Mouse (Mus musculus) liver, embryonic 15.5 days (tissue): ENCODE results near the gene Tmem251. TPM values are rescaled to one million over a fixed set of nuclear protein-coding genes. Genes with fewer than 3 reads are reported as not detected.

ENCODE experiments used
- ATAC-seq: fragments of 200-750 bp; cut with Nextera tagmentation; 2 replicates; pipeline ENCODE4 v1.8.0; 2017; ENCODE audit warnings: moderate number of reproducible peaks, mild to moderate bottlenecking, moderate library complexity; ENCODE audit not compliant: insufficient read depth
- H3K27ac ChIP-seq: fragments of 300-500 bp; sonication (generic); replicated peaks from 2 replicates; pipeline ENCODE4 v1.5.1; 2015; ENCODE audit warnings: mild to moderate bottlenecking, inconsistent platforms
- H3K27me3 ChIP-seq: fragments of 300-500 bp; sonication (generic); 2 replicates; pipeline ENCODE4 v1.6.1; 2015; ENCODE audit warnings: mild to moderate bottlenecking, inconsistent platforms
- H3K36me3 ChIP-seq: fragments of 300-500 bp; sonication (generic); replicated peaks from 2 replicates; pipeline ENCODE4 v1.6.1; 2015; ENCODE audit warnings: moderate library complexity, mild to moderate bottlenecking, inconsistent platforms
- H3K4me1 ChIP-seq: fragments of 300-500 bp; sonication (generic); replicated peaks from 2 replicates; pipeline ENCODE4 v1.6.1; 2015; ENCODE audit warnings: inconsistent platforms
- H3K4me2 ChIP-seq: fragments of 300-500 bp; sonication (generic); 2 replicates; pipeline ENCODE4 v1.6.1; 2015; ENCODE audit warnings: moderate library complexity, mild to moderate bottlenecking, inconsistent platforms
- H3K4me3 ChIP-seq: fragments of 300-500 bp; sonication (generic); replicated peaks from 2 replicates; pipeline ENCODE4 v1.5.1; 2015; ENCODE audit warnings: mild to moderate bottlenecking, inconsistent platforms
- H3K9ac ChIP-seq: fragments of 300-500 bp; sonication (generic); 2 replicates; pipeline ENCODE4 v1.6.1; 2015; ENCODE audit warnings: moderate library complexity, mild to moderate bottlenecking, inconsistent platforms
- H3K9me3 ChIP-seq: fragments of 300-500 bp; sonication (generic); replicated peaks from 2 replicates; pipeline ENCODE4 v1.6.1; 2016; ENCODE audit warnings: inconsistent platforms
- WGBS: fragments of 180-500 bp; shearing (Covaris S2); methylation state at CpG from one replicate; pipeline ENCODE4 v1.1.7; 2015; ENCODE audit warnings: mixed read lengths; ENCODE audit not compliant: insufficient replicate concordance; 5-methylcytosine and 5-hydroxymethylcytosine counted together
- polyA plus RNA-seq: library from polyadenylated mRNA; unstranded; fragments of >200 nt; fragmentation: Nextera tagmentation; extraction: Ambion mirVana; gene quantifications from 2 replicates; pipeline ENCODE4 v1.2.1, GENCODE M21; 2015

Tmem251 gene
- polyA plus RNA-seq, 1 experiment from 2014 or later = 5.7 TPM

GRCm38 (mm10) chr12:102713153-102713865 is 30.3 kb upstream of the Tmem251 start:
- ATAC-seq = 0 out of 2 replicates have a peak, but pooled peaks have one; percentile 22
- Histone ChIP-seq H3K4me3 (no peak overlapping the region), H3K36me3 (no peaks in the 10 kb centered on the region), H3K4me2 (peak overlapping the region; percentile 7; the same call in 1 of the 2 replicates), H3K9me3 (no peaks in the 10 kb centered on the region), H3K27me3 (0 out of 2 replicates have a peak, but pooled peaks cover under 1% of the 10 kb centered on the region), H3K27ac (0 out of 2 replicates have a peak overlapping the region, but pooled peaks have one; percentile 14), H3K9ac (no peak overlapping the region), H3K4me1 (no peaks in the 10 kb centered on the region)
- 42% methylated on average over 20 of the region's 20 CpGs for WGBS

GRCm38 (mm10) chr12:102714116-102714515 is 29.4 kb upstream of the Tmem251 start:
- Histone ChIP-seq H3K4me2 (no peak overlapping the region), H3K9ac (no peak overlapping the region), H3K27ac (no peak overlapping the region), H3K4me3 (no peak overlapping the region), H3K9me3 (no peaks in the 10 kb centered on the region), H3K27me3 (no peaks in the 10 kb centered on the region), H3K36me3 (no peaks in the 10 kb centered on the region), H3K4me1 (no peaks in the 10 kb centered on the region)
- no peak for ATAC-seq
- 60% methylated on average over 2 of the region's 2 CpGs for WGBS

GRCm38 (mm10) chr12:102714654-102715395 is 28.7 kb upstream of the Tmem251 start:
- Histone ChIP-seq H3K9ac (no peak overlapping the region), H3K9me3 (no peaks in the 10 kb centered on the region), H3K4me1 (no peaks in the 10 kb centered on the region), H3K27ac (no peak overlapping the region), H3K4me3 (no peak overlapping the region), H3K27me3 (no peaks in the 10 kb centered on the region), H3K4me2 (no peak overlapping the region), H3K36me3 (no peaks in the 10 kb centered on the region)
- WGBS = 66% methylated on average over 10 of the region's 10 CpGs
- ATAC-seq = no peak

DNA sequence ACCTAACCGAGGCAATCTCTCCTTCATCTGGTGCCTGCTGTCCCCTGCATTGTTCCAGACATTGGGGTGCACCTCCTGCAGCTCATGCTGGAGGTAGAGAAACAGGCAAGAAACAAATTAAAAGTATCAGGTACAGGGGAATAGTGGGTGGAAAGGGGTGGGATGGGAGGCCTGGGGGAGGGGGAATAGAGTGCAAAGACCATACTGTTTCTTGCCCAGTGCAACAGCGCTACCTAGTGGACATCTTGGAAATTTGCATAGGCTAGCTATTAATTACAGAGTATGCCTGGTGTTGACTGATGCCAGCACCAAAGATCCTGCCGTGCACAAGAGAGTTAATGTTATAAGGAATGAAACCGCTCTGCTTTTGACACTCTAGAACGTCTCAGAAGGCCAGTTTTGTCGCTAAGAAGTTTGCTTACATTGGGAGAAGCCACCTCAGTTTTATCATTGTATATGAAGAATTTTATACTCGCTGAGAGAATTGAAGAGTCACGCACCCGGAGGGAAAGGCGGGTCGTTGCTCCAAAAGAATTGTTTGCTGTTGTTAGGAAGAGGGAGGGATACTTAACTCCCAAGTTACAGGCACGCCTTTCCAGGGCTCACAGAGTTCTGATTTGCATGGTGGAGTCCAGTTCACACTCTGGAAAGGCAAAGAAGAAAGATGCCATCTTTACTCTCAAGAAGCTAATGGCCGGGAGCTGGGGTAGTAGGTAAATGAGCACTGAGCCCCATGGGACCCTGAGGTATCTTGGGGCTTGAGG is 23.8 kb upstream of the Tmem251 start:
- H3K4me3 ChIP-seq = no peak overlapping the region
- H3K9me3 ChIP-seq = no peaks in the 10 kb centered on the region
- no peak for ATAC-seq
- 0 out of 2 replicates have a peak, but pooled peaks cover 4% of the 10 kb centered on the region for H3K27me3 ChIP-seq
- H3K27ac ChIP-seq = no peak overlapping the region
- 32% methylated on average over 13 of the region's 13 CpGs for WGBS
- no peak overlapping the region for H3K4me2 ChIP-seq
- no peak overlapping the region for H3K9ac ChIP-seq
- H3K36me3 ChIP-seq = no peaks in the 10 kb centered on the region
- no peaks in the 10 kb centered on the region for H3K4me1 ChIP-seq

DNA sequence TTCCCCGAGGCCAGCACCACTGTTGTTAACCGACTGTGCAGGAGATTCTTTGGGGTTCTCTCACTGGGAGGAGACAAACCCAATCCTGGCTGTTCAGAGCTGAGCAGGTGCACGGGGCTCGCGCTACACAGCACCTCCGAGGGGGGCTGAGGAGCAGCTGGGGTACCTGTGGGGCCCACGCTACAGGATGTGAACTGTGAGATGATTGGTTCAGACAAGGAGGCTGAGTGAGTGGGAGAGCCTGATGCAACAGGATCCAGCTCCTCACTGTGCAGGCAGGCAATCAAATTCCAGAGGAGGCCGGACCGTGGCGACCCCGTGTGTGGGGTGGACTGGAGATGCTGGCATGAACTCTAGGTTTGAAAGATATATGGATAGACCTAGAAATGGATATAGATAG is 21.1 kb upstream of the Tmem251 start:
- no peak overlapping the region for H3K9ac ChIP-seq
- H3K27ac ChIP-seq = no peak overlapping the region
- H3K4me1 ChIP-seq = peaks cover 5% of the 10 kb centered on the region; the same call in 1 of the 2 replicates
- no peaks in the 10 kb centered on the region for H3K9me3 ChIP-seq
- WGBS = 70% methylated on average over 11 of the region's 11 CpGs
- no peak overlapping the region for H3K4me3 ChIP-seq
- no peak overlapping the region for H3K4me2 ChIP-seq
- no peak for ATAC-seq
- 0 out of 2 replicates have a peak, but pooled peaks cover 4% of the 10 kb centered on the region for H3K27me3 ChIP-seq
- no peaks in the 10 kb centered on the region for H3K36me3 ChIP-seq

DNA sequence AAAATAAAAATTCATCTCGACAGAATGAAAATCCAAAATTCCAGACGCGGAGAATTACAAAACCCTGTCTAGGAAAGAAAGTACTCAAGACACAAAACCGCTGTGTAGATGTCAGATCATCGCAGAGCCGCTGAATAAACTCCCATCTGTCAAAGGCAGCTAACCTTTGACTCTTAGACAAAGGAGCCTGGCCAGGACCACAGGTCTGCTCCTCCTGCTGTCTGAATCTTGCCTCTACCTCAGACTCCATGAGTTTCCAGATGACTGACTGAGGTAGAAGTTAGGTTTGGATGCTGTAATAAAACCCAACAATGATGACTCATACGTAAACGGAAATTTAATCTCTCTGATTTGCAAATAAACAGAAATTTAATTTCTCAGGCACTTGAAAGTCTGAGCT is 20.6 kb upstream of the Tmem251 start:
- H3K27me3 ChIP-seq = 0 out of 2 replicates have a peak, but pooled peaks cover 4% of the 10 kb centered on the region
- no peak for ATAC-seq
- no peak overlapping the region for H3K4me2 ChIP-seq
- H3K4me1 ChIP-seq = peaks cover 5% of the 10 kb centered on the region; the same call in 1 of the 2 replicates
- 68% methylated on average over 8 of the region's 8 CpGs for WGBS
- H3K9me3 ChIP-seq = no peaks in the 10 kb centered on the region
- H3K27ac ChIP-seq = no peak overlapping the region
- no peak overlapping the region for H3K9ac ChIP-seq
- no peak overlapping the region for H3K4me3 ChIP-seq
- H3K36me3 ChIP-seq = no peaks in the 10 kb centered on the region

DNA sequence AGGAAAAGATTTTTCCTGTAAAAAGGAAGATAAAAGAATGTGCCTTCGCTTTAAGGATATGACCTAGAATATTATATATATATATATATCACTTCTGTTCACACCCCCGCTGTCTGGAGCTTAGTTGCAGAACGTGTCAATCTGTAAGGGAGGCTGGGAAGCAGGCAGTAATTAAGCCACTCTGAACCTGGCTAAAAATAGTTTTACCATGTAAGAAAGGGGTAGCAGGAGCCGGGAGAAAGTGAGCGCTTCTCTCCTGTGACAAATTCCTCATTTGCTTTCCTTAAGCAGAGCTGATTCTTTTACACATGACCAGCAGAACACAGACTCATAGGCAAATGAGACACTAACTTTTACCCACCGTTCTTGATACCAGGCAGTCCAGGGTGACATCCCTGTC is 19.7 kb upstream of the Tmem251 start:
- no peak for ATAC-seq
- no peak overlapping the region for H3K9ac ChIP-seq
- H3K27me3 ChIP-seq = 0 out of 2 replicates have a peak, but pooled peaks cover 4% of the 10 kb centered on the region
- H3K9me3 ChIP-seq = no peaks in the 10 kb centered on the region
- no peak overlapping the region for H3K4me3 ChIP-seq
- 47% methylated on average over 6 of the region's 6 CpGs for WGBS
- H3K36me3 ChIP-seq = no peaks in the 10 kb centered on the region
- H3K27ac ChIP-seq = no peak overlapping the region
- H3K4me1 ChIP-seq = peaks cover 5% of the 10 kb centered on the region; the same call in 1 of the 2 replicates
- H3K4me2 ChIP-seq = no peak overlapping the region

DNA sequence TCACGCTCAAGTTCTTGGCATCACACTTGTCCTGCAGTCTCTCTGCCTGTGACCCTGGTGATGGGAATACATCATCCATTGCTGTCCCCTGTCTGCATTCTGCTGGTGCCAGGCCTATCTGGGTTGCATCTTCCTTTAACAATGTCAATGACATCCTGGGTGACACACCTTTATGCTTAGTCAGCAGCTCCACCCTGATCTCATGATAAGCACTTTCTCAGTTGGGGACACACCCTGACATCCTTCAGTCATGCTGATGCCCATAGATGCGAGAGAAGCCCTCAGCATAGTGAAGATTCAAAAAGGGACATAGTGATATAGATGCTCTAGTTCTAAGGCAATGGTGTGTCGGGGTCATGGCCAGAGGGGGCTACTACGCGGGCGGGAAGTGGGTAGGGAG is 18.4 kb upstream of the Tmem251 start:
- no peak overlapping the region for H3K9ac ChIP-seq
- H3K27me3 ChIP-seq = 0 out of 2 replicates have a peak, but pooled peaks cover 4% of the 10 kb centered on the region
- no peak overlapping the region for H3K4me3 ChIP-seq
- H3K4me1 ChIP-seq = peaks cover 11% of the 10 kb centered on the region
- WGBS = 77% methylated on average over 6 of the region's 6 CpGs
- H3K36me3 ChIP-seq = no peaks in the 10 kb centered on the region
- H3K4me2 ChIP-seq = no peak overlapping the region
- H3K9me3 ChIP-seq = no peaks in the 10 kb centered on the region
- no peak for ATAC-seq
- no peak overlapping the region for H3K27ac ChIP-seq

DNA sequence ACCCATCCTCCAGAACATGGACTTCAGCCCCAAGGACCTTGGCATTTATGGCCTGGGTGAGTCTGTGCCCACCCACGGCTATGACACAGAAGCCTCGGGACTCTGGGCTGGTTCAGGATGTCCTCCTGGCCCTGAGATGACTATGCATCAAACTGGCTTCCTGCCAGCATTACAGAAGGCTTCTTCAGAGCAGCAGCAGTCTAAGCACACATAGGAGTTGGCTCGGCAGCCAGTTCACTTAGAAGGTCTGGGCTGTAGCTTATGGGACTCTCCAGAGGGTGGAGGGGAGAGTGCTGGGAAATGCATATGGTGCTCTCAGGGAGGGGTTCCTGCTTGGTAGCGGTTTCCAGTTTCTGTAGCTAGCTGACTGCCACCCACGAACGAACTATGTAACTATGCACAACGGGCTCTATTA is 17.8 kb upstream of the Tmem251 start:
- no peak overlapping the region for H3K27ac ChIP-seq
- H3K9me3 ChIP-seq = no peaks in the 10 kb centered on the region
- no peak overlapping the region for H3K4me2 ChIP-seq
- 54% methylated on average over 7 of the region's 7 CpGs for WGBS
- H3K4me1 ChIP-seq = peaks cover 17% of the 10 kb centered on the region
- H3K4me3 ChIP-seq = no peak overlapping the region
- no peak overlapping the region for H3K9ac ChIP-seq
- no peaks in the 10 kb centered on the region for H3K36me3 ChIP-seq
- no peak for ATAC-seq
- 0 out of 2 replicates have a peak, but pooled peaks cover 3% of the 10 kb centered on the region for H3K27me3 ChIP-seq

DNA sequence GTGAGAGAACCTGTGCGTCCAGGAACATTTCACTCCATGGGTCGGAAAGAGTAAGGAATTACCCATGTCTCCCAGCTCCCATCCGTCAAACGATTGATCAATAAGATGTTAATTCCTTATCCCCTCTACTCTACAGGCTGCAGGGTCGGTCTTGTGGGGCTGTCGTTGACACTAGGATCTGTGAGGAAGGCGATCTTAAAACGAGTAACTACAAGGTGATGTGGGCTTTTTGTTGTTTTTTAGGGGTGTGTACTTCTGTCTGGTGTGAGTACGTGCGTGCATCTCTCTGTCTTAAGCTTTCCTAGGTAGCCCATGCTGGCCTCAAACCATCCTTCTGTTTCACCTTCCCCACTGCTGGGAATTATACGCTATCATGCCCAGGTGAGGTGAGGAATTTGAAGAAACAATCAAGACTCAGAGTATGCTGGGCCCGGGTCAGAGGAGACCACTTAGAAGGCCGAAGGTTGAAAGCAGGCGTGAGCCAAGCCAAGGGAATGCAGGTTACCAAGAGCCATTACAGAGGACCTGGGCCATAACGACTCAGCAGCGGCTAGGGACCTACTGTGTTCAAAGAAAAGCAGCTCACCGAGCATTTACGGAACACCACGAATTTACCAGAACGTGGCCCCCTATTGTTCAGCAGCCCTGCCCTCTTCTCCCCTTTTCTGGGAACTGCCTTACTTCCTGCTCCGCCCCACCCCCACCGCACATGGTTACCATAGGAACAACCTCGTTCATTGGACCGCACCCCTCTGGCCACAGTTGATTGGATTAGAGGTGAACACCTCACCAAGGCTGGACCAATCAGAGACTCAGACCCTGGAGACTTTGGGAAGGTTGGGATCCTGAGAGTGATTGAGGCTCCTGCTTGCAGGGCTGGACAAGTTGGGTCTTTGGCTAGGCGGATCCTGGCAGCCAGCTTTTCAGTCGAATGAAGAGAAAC is 13.4 kb upstream of the Tmem251 start:
- H3K27me3 ChIP-seq = no peaks in the 10 kb centered on the region
- peak overlapping the region; percentile 55 for H3K4me2 ChIP-seq
- H3K36me3 ChIP-seq = no peaks in the 10 kb centered on the region
- H3K9ac ChIP-seq = no peak overlapping the region
- WGBS = 36% methylated on average over 26 of the region's 26 CpGs
- H3K9me3 ChIP-seq = no peaks in the 10 kb centered on the region
- H3K27ac ChIP-seq = no peak overlapping the region
- H3K4me3 ChIP-seq = peak overlapping the region; percentile 24
- H3K4me1 ChIP-seq = peaks cover 29% of the 10 kb centered on the region
- peak; percentile 79 for ATAC-seq
